Mouse (Mus musculus) heart, postnatal 0 days (tissue): ENCODE results near the gene Ptpn6. TPM values are rescaled to one million over a fixed set of nuclear protein-coding genes. Genes with fewer than 3 reads are reported as not detected.

ENCODE experiments used
- ATAC-seq: fragments of 200-750 bp; cut with Nextera tagmentation; 2 replicates; pipeline ENCODE4 v1.8.0; 2017; ENCODE audit warnings: low read depth, moderate number of reproducible peaks, moderate library complexity; ENCODE audit not compliant: insufficient read depth
- DNase-seq: peaks from one replicate; pipeline ENCODE4 v3.0.0-alpha.2; 2016; ENCODE audit warnings: low spot score
- H3K27ac ChIP-seq: fragments of 300-500 bp; sonication (generic); 2 replicates; pipeline ENCODE4 v1.5.1; 2014; ENCODE audit warnings: low read depth, mild to moderate bottlenecking
- H3K27me3 ChIP-seq: fragments of 300-500 bp; sonication (generic); 2 replicates; pipeline ENCODE4 v1.6.1; 2014; ENCODE audit warnings: low read length, mixed read lengths; ENCODE audit not compliant: control insufficient read depth, insufficient read depth
- H3K36me3 ChIP-seq: fragments of 300-500 bp; sonication (generic); replicated peaks from 2 replicates; pipeline ENCODE4 v1.6.1; 2014; ENCODE audit warnings: low read length, mixed read lengths; ENCODE audit not compliant: control insufficient read depth, insufficient read depth
- H3K4me1 ChIP-seq: fragments of 300-500 bp; sonication (generic); 2 replicates; pipeline ENCODE4 v1.6.1; 2014; ENCODE audit warnings: antibody characterized with exemption; ENCODE audit not compliant: control insufficient read depth, insufficient read depth
- H3K4me2 ChIP-seq: fragments of 300-500 bp; sonication (generic); 2 replicates; pipeline ENCODE4 v1.6.1; 2014; ENCODE audit warnings: low read depth, mild to moderate bottlenecking, low read length, moderate library complexity
- H3K4me3 ChIP-seq: fragments of 300-500 bp; sonication (generic); 2 replicates; pipeline ENCODE4 v1.5.1; 2014; ENCODE audit warnings: low read depth, low read length
- H3K9ac ChIP-seq: fragments of 300-500 bp; sonication (generic); replicated peaks from 2 replicates; pipeline ENCODE4 v1.6.1; 2014; ENCODE audit warnings: low read depth, low read length, mixed read lengths
- H3K9me3 ChIP-seq: fragments of 300-500 bp; sonication (generic); replicated peaks from 2 replicates; pipeline ENCODE4 v1.6.1; 2016; ENCODE audit warnings: low read length; ENCODE audit not compliant: control insufficient read depth
- CTCF ChIP-seq: IDR thresholded peaks from 2 replicates; pipeline ENCODE4 v1.5.1; 2016; ENCODE audit warnings: antibody characterized with exemption, control low read depth, low read depth
- EP300 ChIP-seq: IDR thresholded peaks from 2 replicates; pipeline ENCODE4 v1.6.1; 2016; ENCODE audit warnings: antibody characterized with exemption, low read depth
- WGBS: fragments of 180-500 bp; shearing (Covaris S2); extraction: QIAGEN DNeasy Blood & Tissue Kit; methylation state at CpG from one replicate; pipeline ENCODE4 v1.1.7; 2014; 5-methylcytosine and 5-hydroxymethylcytosine counted together
- polyA plus RNA-seq: library from polyadenylated mRNA; unstranded; fragments of >200 nt; fragmentation: Nextera tagmentation; extraction: Ambion mirVana; gene quantifications from 2 replicates; pipeline ENCODE4 v1.2.1, GENCODE M21; 2015
- total RNA-seq: library from RNA; depleted of rRNA; stranded (reverse); fragments of >200 nt; gene quantifications from 2 replicates; pipeline ENCODE4 v1.2.3, GENCODE M21; 2014; ENCODE audit warnings: low replicate concordance; rRNA removed

Gene Ptpn6
- total RNA-seq: 2.4 and 6.3 TPM in 2 replicates
- 4.3 and 4.5 TPM in 2 replicates for polyA plus RNA-seq

DNA sequence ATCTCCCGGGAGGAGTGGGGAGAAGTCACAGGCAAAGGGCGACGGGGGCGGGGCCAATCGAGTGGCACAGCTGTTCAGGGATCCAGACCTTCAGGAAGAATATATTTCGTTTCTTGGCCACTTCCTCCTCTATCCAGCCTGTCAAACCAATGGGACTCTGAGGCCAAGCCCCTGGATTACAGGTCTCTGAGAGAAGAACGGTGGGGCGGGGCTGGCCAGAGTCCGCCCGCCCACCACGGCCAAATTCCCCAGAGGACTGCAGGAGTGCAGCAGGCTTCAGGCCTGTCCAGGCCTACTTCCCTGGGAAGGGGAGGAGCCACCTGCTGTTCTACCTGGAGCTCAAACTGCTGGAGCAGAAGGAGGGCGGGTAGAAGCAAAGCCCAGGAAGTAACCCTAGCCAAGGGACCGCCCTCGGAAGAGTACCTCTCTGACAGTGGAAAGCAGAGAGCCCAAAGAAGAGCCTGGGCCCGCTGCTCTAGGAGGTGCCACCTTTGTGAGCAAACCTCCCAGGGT lies at the start of gene Ptpn6:
Gene Ptpn6, minus strand, starts transcription at position 204 of the 513 bp plus-strand sequence.
- TF ChIP-seq EP300: no peak
- TF ChIP-seq CTCF: no peak
- H3K9ac ChIP-seq: no peak within 1 kb of the TSS; the same call in 1 of the 2 replicates
- no peak within 1 kb of the TSS for H3K4me3 ChIP-seq
- no peaks in the 10 kb centered on the region for H3K9me3 ChIP-seq
- ATAC-seq (no peak), DNase-seq (no peak)
- no peak within 1 kb of the TSS for H3K27ac ChIP-seq
- peaks cover 5% of the 10 kb centered on the region; the same call in 1 of the 2 replicates for H3K4me1 ChIP-seq
- peak within 1 kb of the TSS; percentile 11; the same call in 1 of the 2 replicates for H3K4me2 ChIP-seq
- no peaks in the 10 kb centered on the region for H3K27me3 ChIP-seq
- H3K36me3 ChIP-seq: peaks cover 8% of the 10 kb centered on the region
- WGBS: 40% methylated on average over 15 of the region's 15 CpGs

DNA sequence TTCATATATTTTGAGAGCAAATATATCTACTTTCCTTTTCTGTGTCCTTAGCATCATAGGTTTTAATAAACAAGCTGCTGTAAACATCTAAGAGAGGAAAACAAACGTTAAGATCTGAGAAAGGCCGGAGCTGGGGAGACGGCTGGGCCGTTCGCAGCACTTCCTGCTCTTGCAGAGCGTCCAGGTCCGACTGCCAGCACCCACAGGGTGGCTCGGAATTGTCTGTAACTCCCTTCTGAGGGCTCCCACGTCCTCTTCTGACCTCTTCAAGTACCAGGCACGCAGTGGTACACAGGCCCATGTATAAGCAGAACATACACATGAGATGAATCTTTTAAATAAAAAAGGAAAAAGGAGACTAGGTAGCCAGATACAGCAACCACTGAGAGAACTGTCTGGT lies 49.2 kb upstream of the Ptpn6 start:
- Histone ChIP-seq H3K9ac (no peak overlapping the region), H3K9me3 (no peaks in the 10 kb centered on the region), H3K4me1 (peaks cover under 1% of the 10 kb centered on the region; the same call in 1 of the 2 replicates), H3K4me3 (no peak overlapping the region), H3K27ac (no peak overlapping the region), H3K36me3 (no peaks in the 10 kb centered on the region), H3K27me3 (no peaks in the 10 kb centered on the region), H3K4me2 (no peak overlapping the region)
- TF ChIP-seq CTCF (no peak), EP300 (no peak)
- WGBS: 57% methylated on average over 10 of the region's 10 CpGs
- ATAC-seq: no peak
- DNase-seq: no peak

DNA sequence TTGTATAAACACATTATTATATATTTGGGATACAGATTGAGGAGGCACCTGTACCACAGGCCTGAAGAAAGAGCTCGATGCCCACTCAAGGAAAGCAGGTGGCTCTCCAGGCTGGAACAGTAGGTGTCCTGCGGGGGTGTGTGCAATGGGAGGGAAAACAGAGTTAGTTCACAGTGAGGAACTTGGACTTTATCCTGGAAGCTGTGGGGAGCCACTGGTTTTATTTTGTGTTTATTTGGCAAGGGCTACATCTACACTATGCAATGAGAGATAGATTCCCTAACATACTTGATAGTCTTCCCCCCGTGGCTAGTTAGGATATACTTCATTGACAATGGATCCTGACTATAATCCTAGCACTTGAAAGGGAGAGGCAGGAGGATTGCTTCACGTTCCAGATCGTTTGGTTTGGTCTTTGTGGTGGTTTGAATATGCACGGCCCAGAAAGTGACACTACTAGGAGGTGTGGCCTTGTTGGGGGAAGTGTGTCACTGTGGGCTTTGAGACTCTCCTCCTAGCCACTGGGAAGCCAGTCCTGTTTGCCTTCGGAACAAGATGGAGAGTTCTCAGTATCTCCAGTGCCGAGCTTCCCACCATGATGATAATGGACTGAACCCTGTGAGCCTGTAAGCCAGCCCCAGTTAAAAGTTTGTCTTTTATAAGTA lies 48.4 kb upstream of the Ptpn6 start:
- WGBS: 49% methylated on average over 8 of the region's 8 CpGs
- H3K27me3 ChIP-seq: no peaks in the 10 kb centered on the region
- DNase-seq: no peak
- H3K4me2 ChIP-seq: no peak overlapping the region
- H3K27ac ChIP-seq: no peak overlapping the region
- TF ChIP-seq EP300: no peak
- no peak for TF ChIP-seq CTCF
- ATAC-seq: no peak
- no peaks in the 10 kb centered on the region for H3K36me3 ChIP-seq
- H3K4me1 ChIP-seq: peaks cover 6% of the 10 kb centered on the region; the same call in 1 of the 2 replicates
- no peak overlapping the region for H3K9ac ChIP-seq
- H3K9me3 ChIP-seq: no peaks in the 10 kb centered on the region
- H3K4me3 ChIP-seq: no peak overlapping the region

DNA sequence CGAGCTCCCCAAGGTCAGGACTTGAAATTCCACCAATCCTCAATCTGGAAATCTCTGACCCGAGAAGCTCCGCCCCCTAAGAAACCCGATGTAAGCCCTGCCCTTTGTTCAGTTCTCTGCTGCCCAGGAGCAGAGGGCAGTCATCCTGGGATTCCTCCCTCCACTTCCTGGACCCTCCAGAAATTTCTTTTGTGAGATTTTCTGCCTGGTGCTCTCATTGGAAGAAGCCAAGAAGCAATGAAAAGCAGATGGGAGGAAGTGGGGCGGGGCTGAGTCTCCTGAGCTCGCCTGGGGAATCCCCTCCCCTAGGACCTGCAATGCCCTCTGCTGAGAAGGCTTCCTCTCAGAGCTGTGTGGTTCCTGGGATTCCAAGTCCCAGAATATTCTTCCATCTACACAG lies 43.9 kb upstream of the Ptpn6 start:
- H3K27me3 ChIP-seq: 0 out of 2 replicates have a peak, but pooled peaks cover 6% of the 10 kb centered on the region
- WGBS: 24% methylated on average over 6 of the region's 6 CpGs
- peaks cover 6% of the 10 kb centered on the region; the same call in 1 of the 2 replicates for H3K4me1 ChIP-seq
- TF ChIP-seq CTCF (no peak), EP300 (no peak)
- no peak for DNase-seq
- no peak overlapping the region for H3K27ac ChIP-seq
- H3K9me3 ChIP-seq: no peaks in the 10 kb centered on the region
- peak; percentile 32 for ATAC-seq
- H3K9ac ChIP-seq: no peak overlapping the region
- H3K4me3 ChIP-seq: peak overlapping the region; percentile 22; the same call in 1 of the 2 replicates
- peak overlapping the region; percentile 39; the same call in 1 of the 2 replicates for H3K4me2 ChIP-seq
- H3K36me3 ChIP-seq: no peaks in the 10 kb centered on the region

DNA sequence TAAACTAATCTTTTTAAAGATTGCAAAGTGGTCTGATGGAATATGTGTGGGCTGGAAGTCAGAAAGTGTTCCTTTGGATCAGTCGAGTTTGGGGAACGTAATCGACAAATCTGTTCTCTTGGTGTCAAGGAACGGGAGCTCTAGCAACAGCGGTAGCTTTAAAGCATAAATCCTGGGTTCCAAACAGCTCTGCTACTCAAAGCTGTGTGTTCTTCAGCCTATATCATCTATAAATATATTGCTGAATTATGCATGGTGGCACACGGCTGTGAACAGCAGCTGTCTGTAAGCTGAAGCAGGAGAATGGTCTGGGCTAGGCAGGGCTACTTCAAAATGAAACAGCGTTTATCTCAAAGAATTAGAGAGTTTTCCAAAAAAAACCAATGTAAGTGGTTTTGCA lies 42.4 kb upstream of the Ptpn6 start:
- Histone ChIP-seq H3K4me2 (no peak overlapping the region), H3K27ac (no peak overlapping the region), H3K9me3 (no peaks in the 10 kb centered on the region), H3K36me3 (no peaks in the 10 kb centered on the region), H3K9ac (no peak overlapping the region), H3K27me3 (0 out of 2 replicates have a peak, but pooled peaks cover 6% of the 10 kb centered on the region), H3K4me3 (no peak overlapping the region), H3K4me1 (peaks cover 6% of the 10 kb centered on the region; the same call in 1 of the 2 replicates)
- 84% methylated on average over 7 of the region's 7 CpGs for WGBS
- no peak for TF ChIP-seq CTCF
- no peak for TF ChIP-seq EP300
- ATAC-seq (no peak), DNase-seq (no peak)
